Mouse (Mus musculus): ENCODE measurements around the gene Gimd1. TPM values are rescaled to one million over a fixed set of nuclear protein-coding genes. Genes with fewer than 3 reads are reported as not detected.

Gimd1 gene
- total RNA-seq (2021), result not detected

DNA sequence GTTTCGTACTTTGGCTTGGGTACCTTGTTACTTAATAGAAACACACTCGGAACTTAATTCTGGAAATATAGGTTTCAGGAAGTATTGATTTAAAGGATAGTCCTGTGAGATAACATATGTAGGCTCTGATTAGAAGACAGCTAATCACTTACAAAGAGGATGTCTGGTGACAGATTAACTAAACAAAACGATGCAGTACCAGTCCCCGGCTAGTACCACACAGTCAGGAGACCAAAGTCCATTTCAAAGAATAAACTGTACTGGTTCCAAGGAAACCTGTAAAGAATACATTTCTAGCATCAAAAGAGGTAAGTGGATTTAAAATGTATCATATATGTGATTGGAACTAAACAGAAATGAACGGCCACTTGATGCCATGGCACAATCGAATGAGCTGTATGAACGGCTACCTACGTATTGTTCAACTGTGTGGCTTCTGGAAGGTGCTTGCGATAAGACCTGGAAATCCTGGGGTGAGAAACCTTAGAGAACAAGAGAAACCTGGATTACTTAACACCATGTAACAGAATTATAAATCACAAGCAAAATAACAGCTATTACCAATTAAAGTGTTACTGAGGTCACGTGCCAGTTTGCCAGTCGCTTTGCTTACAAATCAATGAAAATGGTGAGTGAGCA, at the start of gene Gimd1:
Gimd1 (plus strand) TSS at position 220 of the 639 bp plus-strand sequence.
- no peak for DNase-seq (ENCODE audit: extremely low spot score in 1 of 2, low spot score in 1 of 2)

DNA sequence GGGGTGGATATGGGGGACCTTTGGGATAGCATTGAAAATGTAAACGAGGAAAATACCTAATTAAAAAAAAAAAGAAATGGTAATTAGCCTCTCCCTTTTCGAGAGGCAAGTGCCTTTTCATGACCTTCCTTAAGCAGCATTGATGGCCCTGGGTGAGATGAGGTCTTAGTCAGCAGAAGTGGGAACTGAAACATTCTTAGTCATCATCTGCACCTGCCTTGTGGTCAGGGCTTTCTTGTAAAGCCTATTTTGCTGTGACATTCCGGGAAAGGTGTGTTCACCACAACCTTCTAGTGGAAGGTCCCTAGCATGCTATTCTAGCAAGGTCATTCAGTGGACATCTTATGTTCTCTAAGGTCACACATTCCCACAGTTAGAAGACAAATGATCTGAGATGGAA, 48.4 kb upstream of the Gimd1 start:
- DNase-seq (ENCODE audit: extremely low spot score in 1 of 2, low spot score in 1 of 2), result no peak

DNA sequence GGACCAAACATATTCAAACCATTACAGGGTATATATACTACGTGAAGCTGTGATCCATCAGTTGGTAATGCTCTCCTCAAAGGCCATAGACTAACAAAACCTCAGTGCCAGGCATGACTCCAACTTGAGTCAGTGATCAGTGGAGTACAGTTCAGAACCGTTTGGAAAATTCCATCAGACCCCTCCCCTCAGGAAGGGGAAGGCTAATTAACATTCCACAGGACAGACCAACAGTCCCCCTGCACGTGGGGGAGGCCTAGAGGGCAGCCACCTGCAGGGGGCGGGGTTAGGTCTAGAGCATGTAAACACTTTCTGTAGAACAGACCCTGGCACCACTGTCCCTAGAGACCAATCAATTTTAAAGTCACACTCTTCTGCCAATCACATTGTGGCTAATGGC, 47.3 kb upstream of the Gimd1 start:
- DNase-seq (ENCODE audit: extremely low spot score in 1 of 2, low spot score in 1 of 2), result no peak

DNA sequence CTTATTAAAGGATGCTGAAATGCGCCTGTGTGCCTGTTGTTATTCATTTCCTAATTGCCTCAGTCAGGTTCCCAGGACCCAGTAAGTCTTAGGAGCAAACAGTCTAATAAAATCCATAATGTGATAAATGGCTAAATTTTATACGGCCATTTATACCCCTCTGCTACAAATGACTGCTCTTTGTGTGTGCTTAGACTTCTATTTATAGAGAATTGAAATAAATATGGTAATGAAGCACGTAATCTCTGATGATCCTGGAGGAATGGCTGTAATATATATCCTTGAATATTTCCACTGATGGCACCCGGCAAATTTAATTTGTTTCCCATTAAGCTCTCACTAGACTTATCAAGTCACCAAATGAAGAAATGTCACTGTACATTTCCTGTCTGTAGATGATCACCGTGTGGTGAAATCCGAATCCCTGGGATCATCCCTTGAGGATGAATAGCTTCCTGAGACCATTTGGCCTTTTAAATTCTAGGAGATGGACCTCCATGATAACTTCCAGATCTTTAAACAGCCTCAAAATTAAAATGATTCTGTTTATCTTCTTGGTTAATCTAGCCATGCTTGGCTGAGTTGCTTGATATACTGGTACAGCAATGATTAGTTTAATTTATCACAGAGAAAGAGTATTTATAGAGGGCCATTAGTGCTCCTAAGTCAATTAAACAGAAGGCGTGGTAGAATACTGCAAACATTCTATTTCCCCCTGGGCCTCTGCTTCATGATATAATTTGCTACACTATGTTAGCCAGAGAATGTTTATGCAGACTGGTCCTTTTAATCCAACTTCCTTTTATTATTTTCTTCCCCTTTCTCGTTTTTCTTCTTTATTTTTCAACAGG, 44.3 kb upstream of the Gimd1 start:
- no peak for DNase-seq (ENCODE audit: extremely low spot score in 1 of 2, low spot score in 1 of 2)

DNA sequence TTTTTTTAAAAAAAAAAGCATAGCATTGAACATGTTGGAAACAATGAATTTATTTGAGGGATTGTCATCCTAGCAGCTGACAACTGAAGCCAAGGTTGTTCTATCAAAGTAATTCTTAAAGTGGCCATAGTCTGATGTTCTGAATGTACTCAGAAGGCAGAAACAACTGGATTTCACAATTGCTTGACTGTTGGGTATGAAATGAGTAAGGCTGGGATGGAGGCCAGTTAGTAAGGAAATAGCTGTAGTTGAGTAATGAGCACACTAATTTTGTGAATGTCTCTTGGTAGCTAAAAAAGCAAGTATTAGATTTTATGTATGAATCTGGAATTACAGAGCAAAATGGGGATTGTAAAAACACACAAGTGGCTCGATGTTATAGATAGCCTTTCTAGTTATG, 41.5 kb upstream of the Gimd1 start:
- DNase-seq (ENCODE audit: extremely low spot score in 1 of 2, low spot score in 1 of 2), result no peak

DNA sequence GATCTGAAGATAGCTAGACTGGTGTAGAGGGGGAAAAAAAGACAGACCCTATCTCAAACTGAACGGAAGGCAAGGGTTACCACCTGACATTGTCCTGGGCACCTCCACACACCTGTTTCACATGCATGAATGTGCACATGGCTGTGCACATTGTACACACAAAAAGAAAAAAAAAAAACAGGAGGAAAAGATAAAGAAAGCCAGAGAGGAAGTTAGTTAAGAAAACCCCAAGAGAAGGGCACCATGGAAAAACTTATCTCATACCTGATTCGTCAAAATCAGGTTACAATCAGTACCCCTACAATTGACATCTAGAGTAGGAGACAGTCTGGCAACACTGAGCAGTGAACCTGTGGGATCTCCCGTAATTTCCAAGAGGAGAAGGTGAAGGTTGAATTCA, 39.6 kb upstream of the Gimd1 start:
- DNase-seq (ENCODE audit: extremely low spot score in 1 of 2, low spot score in 1 of 2), result no peak

DNA sequence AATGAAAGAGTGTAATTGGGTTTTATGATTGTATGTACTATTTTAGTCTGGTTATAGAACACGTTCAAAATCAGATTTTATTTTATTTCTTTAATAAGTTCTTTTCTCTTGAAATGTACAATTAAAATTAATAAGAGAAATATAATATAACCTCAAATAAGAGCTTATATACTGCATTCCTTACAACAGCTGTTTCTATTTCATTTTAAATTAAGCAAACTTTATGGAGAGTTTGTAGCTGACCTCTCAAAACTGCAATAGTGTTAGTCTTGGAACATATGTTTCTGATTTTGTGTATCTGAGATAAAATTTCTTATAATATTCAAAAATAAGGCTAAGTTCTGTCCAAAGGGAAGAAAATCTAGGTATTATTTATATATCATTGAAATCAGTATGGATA, 39.0 kb upstream of the Gimd1 start:
- DNase-seq (ENCODE audit: extremely low spot score in 1 of 2, low spot score in 1 of 2), result no peak

DNA sequence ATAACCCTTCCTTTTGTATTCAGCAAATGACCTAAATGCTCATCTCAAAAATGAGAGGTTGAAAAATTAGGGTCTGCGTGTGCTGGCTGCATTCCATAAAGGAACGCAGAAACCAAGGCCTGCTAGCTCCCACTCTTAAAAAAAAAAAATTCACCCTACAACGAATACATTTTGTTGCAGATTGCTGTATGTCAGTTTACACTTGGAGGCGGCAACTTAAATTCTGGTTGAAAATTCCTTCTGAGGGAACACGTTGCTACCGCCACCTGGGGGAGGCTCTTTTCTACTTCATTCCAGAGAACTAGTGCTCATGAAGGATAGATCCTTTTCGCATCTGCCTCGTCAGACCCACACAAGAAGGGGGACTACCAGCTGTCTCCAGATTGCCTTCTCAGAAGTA, 879 bp upstream of the Gimd1 start:
- DNase-seq (ENCODE audit: extremely low spot score in 1 of 2, low spot score in 1 of 2), result peak in 1 of 2 experiments; percentile 7

DNA sequence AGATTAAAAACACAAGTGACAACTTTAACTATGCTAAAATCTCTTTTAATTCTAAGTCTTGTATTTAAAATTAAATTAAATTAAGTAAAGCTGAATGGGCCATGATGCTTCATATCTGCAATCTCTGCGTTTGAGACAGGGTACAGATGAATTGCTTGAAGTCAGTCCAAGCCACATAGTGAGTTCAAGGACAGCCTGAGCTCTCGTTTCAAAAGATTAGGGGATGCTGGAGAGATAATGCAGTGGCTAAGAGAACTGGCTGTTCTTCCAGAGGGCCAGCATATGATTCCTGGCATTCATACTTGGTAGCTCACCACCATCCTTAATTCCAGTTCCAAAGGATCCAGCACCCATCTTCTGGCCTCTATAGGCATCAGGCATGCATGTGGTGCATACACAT, 3.6 kb downstream of the Gimd1 start:
- DNase-seq (ENCODE audit: extremely low spot score in 1 of 2, low spot score in 1 of 2), result no peak

DNA sequence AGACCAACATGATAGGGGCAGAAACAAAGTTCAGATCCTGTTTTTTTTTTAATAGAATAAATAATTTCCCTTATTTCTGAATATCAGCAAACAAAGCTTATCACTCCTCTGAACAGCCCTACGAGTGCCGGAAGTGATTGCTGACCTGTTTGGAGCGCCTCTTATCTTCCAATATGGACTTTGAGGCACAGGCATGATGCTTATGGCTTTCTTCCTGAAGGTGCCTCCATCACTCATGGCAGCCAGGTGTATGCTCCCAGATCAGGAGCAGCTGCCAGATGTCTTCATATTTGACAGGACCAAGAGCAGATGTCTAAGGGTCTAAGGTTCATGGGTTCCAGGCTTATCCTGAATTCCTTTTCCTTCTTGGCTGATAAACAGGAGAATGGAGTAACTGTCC, 7.5 kb downstream of the Gimd1 start:
- no peak for DNase-seq (ENCODE audit: extremely low spot score in 1 of 2, low spot score in 1 of 2)

DNA sequence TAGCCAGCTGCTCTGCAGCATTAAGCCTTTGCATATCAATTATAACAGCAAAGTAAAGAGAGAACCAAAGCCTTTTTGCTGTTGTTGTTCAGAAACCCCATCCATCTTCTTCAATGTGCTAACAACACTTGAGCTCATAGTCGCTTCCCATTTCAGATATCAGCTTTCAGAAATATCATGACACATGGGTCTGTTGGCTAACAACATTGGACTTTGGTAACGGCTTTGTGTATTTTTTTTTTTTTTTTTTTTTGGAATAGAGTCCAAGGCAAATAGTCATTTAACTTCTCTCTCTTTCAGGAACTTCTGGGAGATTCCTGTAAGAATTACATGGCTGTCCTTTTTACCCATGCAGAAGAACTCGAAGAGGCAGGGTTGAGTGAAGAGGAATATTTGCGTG, 14.5 kb downstream of the Gimd1 start:
- DNase-seq (ENCODE audit: extremely low spot score in 1 of 2, low spot score in 1 of 2), result no peak

DNA sequence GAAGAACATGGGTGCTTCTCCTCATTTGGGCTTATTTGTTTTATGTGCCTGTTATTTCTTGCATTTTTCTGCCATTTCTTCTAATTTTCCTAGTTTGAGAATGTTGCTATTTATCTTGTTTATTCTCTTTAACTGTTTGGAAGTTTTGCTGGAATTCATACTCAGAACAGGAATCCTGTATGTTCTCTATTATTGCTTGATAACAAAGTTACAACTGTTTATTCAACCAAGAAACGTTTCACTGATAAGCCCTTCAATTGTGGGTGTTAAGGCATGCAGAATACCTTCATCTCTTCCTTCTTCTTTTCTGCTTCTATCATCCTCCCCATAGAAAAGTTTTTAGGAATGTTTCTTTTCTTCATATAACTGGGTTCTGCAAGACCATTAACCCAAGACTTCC, 17.2 kb downstream of the Gimd1 start:
- no peak for DNase-seq (ENCODE audit: extremely low spot score in 1 of 2, low spot score in 1 of 2)

DNA sequence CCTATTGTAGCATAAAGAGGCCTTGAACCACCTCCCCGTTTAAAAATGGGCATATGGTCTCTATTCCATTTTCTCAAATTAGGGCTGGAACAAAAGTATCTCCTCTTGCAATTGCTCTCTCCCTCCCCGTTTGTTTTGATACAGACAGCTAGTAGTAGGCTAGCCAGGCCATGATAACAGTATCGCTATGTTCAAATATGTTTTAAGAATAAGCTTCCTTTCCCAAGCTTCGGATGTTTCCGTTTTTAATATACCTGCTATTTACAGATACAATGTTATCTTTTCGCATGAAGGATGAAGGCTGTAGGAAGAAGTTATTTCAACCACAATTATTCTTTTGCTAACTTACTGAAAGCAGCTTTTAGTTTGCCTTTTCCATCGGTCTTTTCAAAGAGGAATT, 19.7 kb downstream of the Gimd1 start:
- no peak for DNase-seq (ENCODE audit: extremely low spot score in 1 of 2, low spot score in 1 of 2)

DNA sequence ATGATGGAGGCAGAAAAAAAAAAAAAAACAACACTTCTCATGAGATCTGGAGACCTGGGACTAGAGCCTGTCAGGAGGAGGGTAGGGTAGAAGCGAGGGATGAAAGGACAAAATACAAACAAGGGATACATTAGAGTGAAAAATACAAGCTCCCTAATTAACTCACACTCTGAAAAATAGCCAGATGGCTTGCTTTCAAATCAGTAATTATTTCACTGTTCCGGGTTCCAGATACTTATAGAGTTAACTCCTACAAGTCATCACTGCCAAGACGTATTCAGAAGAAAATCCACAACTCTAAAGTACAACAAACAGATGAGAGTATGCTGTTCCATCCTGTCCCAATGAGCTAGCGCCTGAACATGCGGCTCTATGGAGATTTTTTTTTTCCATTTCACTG, 20.6 kb downstream of the Gimd1 start:
- DNase-seq (ENCODE audit: extremely low spot score in 1 of 2, low spot score in 1 of 2), result no peak

DNA sequence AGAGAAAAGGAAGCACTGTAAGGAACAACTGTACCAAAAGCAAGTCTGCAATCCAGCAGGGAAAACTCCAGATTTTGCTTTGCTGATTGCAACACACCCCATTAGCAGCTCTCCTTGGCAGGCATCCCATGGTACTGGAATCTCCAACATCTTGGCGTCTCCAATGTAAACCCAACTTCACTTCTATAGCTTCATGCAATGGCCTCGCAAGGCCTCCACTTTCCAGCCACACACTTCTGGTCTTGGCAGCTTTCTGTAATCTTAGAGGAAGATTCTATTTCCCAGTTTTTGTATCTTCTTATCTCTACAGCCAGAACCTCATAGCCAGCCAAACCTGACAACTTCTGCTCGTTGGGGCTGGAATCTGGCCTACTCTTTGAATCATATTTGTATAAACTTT, 22.2 kb downstream of the Gimd1 start:
- no peak for DNase-seq (ENCODE audit: extremely low spot score in 1 of 2, low spot score in 1 of 2)

DNA sequence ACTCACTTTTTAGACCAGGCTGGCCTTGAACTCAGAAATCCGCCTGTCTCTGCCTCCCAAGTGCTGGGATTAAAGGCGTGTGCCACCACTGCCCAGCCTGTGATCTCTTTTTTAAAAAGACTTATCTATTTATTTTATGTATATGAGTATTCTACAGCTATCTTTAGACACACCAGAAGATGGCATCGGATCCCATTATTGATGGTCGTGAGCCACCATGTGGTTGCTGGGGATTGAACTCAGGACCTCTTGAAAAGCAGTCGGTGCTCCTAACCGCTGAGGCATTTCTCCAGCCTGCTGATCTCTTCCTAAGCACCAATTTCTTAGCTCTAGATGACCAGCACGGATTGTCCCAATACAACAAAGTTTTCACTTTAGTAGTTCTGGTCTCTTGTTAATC, 24.3 kb downstream of the Gimd1 start:
- no peak for DNase-seq (ENCODE audit: extremely low spot score in 1 of 2, low spot score in 1 of 2)

DNA sequence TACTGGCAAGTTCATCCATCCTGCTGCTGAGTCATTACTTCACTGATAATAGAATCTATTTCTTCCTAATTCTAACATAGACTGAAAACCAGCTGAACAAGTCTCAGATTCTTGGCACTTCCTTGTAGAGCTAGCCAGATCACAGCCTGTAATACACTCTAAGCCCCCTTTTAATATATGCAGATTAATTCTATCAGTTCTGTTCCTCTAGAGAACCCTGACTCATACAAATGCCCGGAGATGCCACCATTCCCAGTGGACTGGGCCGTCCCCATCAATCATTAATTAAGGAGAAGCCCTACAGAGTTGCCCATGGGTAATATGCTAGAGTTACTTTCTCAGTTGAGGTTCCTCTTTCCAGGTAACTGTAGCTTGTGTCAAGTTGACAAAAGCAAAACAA, 26.3 kb downstream of the Gimd1 start:
- DNase-seq (ENCODE audit: extremely low spot score in 1 of 2, low spot score in 1 of 2), result no peak

DNA sequence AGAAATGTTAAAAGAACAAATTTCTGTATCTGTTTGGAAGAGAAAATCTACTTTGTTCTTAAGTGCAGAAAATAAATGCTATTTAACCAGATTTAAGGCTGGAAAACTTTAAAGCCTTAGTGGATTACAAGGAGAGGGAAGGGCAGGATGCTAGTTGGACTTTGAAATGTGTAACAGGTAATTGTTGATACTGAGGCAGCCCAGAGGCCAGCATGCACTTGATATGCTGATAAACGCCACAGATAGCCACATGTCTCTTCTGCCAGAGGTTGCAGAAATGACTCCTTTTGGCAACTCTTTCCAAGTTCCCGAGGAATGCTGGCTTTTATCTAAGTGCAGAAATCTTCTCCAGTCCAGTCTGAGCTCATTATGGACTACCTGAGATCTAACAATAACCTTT, 47.9 kb downstream of the Gimd1 start:
- no peak for DNase-seq (ENCODE audit: extremely low spot score in 1 of 2, low spot score in 1 of 2)

DNA sequence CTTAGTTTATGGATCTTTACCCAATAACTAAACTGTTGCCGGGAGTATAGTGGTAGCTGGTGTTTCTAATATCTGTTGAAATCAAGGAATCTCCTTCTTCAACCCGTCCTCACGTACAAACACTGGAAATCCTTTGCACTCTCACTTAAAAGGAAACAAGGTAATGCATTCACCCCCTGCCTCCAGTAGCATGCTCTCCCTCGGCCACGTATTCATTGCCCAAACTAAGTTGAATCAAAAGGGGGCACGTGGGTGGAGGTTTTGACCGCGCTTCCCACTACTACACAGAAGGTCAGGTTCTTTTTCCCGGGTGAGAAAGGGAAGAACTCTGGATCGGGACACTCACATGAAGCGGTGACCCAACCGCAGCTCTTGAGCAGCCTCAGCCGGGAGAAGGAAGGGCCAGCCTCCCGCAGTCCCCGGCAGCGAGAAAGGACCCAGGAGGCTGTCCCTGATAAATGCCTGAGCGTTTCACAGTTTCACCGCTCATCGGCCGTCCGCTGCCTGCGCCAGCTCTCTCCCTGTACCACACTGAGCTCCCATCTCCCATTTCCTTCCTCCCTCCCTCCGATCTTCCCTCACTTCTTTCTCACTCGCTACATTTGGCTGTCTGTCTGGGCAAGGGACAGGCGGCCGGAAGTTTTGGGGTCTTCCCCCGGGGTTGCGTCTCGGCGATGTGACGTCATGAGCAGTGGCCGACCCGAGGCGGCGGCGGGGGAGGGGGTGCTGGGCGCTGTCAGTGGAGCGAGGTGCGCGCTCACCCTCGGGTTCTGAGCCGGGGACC, 54.0 kb downstream of the Gimd1 start, which contains the start of gene Tbck:
Tbck (plus strand) TSS at position 698 of the 784 bp plus-strand sequence.
- DNase-seq (ENCODE audit: extremely low spot score in 1 of 2, low spot score in 1 of 2), result peak; percentile 93 to 96

DNA sequence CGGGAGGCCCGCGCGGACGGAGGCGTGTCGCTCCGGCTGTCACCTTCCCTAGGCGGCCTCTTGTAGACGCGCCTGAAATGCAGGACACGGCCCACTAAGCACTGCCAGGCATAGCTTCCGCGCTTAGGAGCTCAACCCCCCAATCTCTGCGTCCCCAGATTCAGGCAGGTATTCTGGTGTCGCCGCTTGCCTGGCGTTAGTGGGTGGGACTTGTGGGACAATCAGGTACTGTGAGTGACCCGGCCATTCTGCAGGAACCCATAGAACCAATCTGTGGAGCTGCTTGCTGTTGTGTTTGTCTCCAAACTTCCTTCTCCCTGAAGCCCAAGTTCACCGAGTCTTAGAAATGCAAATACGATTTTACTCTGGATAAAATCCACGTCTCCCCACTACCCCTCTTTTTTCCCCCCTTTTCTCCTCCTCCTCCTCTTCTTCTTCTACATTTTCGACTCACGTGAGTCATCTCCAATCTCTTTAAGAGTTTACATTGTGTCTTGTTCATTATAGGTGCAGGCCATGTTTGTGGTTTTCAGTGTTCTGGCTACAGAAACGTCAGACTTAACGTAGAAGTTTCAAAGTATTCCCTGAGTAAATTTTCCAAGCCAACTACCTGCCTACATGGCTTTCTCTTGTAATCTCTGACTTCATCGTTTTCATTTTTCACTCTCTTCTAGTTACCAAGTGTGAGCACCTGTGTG, 54.8 kb downstream of the Gimd1 start, which contains the start of gene Aimp1:
Aimp1 (minus strand) TSS at position 140 of the 698 bp plus-strand sequence.
- no peak for DNase-seq (ENCODE audit: extremely low spot score in 1 of 2, low spot score in 1 of 2)
